In genomic region chr11:80506483-80506882, GRCm38 (mm10) we compare ENCODE assay signal across 1 mouse cellular context.
TF ChIP-seq lines count a peak whose summit lies in the region.

No protein-coding gene starts in this region.

TF ChIP-seq in CH12.LX, 34 proteins besides CTCF, POLR2A, EP300 and RAD21 (continued from another document):
- TF ChIP-seq JUND (conservative IDR thresholded peaks at IDR 0.05; ENCODE audit: low read depth, low read length) (no peak; the same call in 1 of the 2 replicates), CHD1 (IDR thresholded peaks at IDR 0.05; ENCODE audit: low read depth, low read length) (no peak), E2F4 (IDR thresholded peaks at IDR 0.05; ENCODE audit: insufficient replicate concordance, low read depth, low read length) (no peak), IRF4 (IDR thresholded peaks at IDR 0.05; ENCODE audit: low read depth, low read length) (peak; percentile 71), MAX (IDR thresholded peaks at IDR 0.05; ENCODE audit: low read length) (peak; percentile 18; the same call in 1 of the 2 replicates), TBP (conservative IDR thresholded peaks at IDR 0.05; ENCODE audit: low read depth, low read length) (no peak)
